Mouse (Mus musculus) adrenal gland, adult 18-20 months (tissue): ENCODE data around the gene Olfr64. TPM values are rescaled to one million over a fixed set of nuclear protein-coding genes. Genes with fewer than 3 reads are reported as not detected.

ENCODE experiments used
- total RNA-seq, 2 experiments: library from RNA; stranded (reverse); gene quantifications; 1 replicate in 1 of 2; 2 replicates in 1 of 2; pipeline ENCODE4 v1.2.3; 2021

The Olfr64 gene
- total RNA-seq, 2 experiments from 2014 or later, result not detected

Other genes with a start within 250 kb of the Olfr64 start
- gene Olfr623, start 230.8 kb downstream of the Olfr64 start, total RNA-seq, result not detected
- not detected for gene Olfr624, start 223.3 kb downstream of the Olfr64 start, total RNA-seq
- gene Olfr625-ps1, start 211.8 kb downstream of the Olfr64 start, total RNA-seq, result not detected
- gene Olfr243, start 179.8 kb downstream of the Olfr64 start, total RNA-seq, result not detected
- gene Olfr628, start 164.1 kb downstream of the Olfr64 start, total RNA-seq, result not detected
- not detected for gene Olfr629, start 149.5 kb downstream of the Olfr64 start, total RNA-seq
- gene Olfr630, start 137.2 kb downstream of the Olfr64 start, total RNA-seq, result not detected
- not detected for gene Olfr69, start 122.9 kb downstream of the Olfr64 start, total RNA-seq
- not detected for gene Olfr68, start 114.8 kb downstream of the Olfr64 start, total RNA-seq
- not detected for gene Olfr67, start 102.7 kb downstream of the Olfr64 start, total RNA-seq
- 100 to 1,000 TPM; 185 to 588 TPM for gene Hbb-bt, start 80.5 kb downstream of the Olfr64 start, total RNA-seq
- 1,000 to 10,000 TPM; 1,754 to 4,577 TPM for gene Hbb-bs, start 66.4 kb downstream of the Olfr64 start, total RNA-seq
- gene Hbb-bh2, start 54.0 kb downstream of the Olfr64 start, total RNA-seq, result not detected
- gene Hbb-bh1, start 51.3 kb downstream of the Olfr64 start, total RNA-seq, result not detected
- not detected for gene Hbb-y, start 41.3 kb downstream of the Olfr64 start, total RNA-seq
- gene Olfr66, start 8.2 kb downstream of the Olfr64 start, total RNA-seq, result not detected
- not detected for gene Olfr65, start 9.0 kb upstream of the Olfr64 start, total RNA-seq
- not detected for gene Olfr631, start 34.3 kb upstream of the Olfr64 start, total RNA-seq
- not detected for gene Olfr632, start 39.9 kb upstream of the Olfr64 start, total RNA-seq
- not detected for gene Olfr633, start 50.0 kb upstream of the Olfr64 start, total RNA-seq
- gene Olfr635, start 76.7 kb upstream of the Olfr64 start, total RNA-seq, result under 1 TPM in 1 of 2 experiments, not detected in 1; 0.03 TPM
- not detected for gene Olfr638, start 104.3 kb upstream of the Olfr64 start, total RNA-seq
- gene Olfr639, start 122.8 kb upstream of the Olfr64 start, total RNA-seq, result under 1 TPM in 1 of 2 experiments, not detected in 1; 0.10 TPM
- gene Olfr640, start 131.1 kb upstream of the Olfr64 start, total RNA-seq, result not detected
- not detected for gene Olfr641, start 141.0 kb upstream of the Olfr64 start, total RNA-seq
- gene Olfr642, start 158.2 kb upstream of the Olfr64 start, total RNA-seq, result not detected
- not detected for gene 4930516K23Rik, start 167.0 kb upstream of the Olfr64 start, total RNA-seq
- gene Olfr644, start 177.4 kb upstream of the Olfr64 start, total RNA-seq, result not detected
- gene Olfr645, start 191.0 kb upstream of the Olfr64 start, total RNA-seq, result not detected
- not detected for gene Olfr646, start 210.4 kb upstream of the Olfr64 start, total RNA-seq
- not detected for gene Ubqln5, start 235.3 kb upstream of the Olfr64 start, total RNA-seq
- not detected for gene Olfr643, start 242.9 kb upstream of the Olfr64 start, total RNA-seq
- gene Ubqln3, start 248.8 kb upstream of the Olfr64 start, total RNA-seq, result not detected